Mouse (Mus musculus) brain, adult 2 months (tissue): Measurements from ENCODE around the gene Pheta1.

Experiments used
- DNase-seq: peaks from one replicate; pipeline ENCODE4 v3.0.0; 2011; ENCODE audit warnings: low read depth, low spot score

The Pheta1 gene

DNA sequence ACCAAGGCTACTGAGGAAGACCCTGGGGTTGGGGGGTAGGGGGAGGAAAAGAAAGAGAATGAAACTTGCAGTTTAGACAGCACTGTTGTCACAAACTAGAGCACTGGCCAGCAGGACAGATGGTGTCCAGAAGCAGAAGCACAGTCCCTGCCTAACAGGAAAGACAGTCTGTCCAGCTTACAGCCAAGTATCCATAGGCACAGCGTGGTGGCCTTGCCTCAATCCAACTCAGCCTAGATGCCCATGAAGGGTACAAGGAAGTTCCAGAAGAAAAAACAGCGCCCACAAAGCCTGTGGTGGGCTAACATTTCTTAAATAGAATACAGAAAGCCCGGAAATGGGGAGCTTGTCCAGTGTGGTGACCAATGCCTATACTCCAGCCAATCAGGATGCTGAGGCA lies 23.2 kb upstream of the Pheta1 start:
- DNase-seq = peak; percentile 86

DNA sequence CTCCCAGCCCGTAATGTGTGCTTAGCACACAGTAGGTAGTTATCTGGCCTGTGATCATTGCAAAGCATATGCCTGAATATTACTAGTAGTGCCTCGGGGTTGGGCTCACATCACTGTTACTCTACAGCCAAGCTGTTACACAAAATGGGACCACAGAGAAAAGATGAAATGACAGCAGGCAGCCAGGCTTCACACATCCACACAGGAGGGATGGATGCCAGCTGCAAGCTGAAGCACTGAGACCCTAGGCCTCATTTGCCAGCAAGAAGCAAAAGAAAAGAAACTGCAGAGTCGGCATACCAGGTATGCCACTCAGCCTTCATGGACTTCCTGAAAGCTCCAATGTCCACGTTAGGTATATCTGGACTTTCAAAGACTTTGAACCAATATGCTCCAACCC lies 20.9 kb upstream of the Pheta1 start:
- no peak for DNase-seq

DNA sequence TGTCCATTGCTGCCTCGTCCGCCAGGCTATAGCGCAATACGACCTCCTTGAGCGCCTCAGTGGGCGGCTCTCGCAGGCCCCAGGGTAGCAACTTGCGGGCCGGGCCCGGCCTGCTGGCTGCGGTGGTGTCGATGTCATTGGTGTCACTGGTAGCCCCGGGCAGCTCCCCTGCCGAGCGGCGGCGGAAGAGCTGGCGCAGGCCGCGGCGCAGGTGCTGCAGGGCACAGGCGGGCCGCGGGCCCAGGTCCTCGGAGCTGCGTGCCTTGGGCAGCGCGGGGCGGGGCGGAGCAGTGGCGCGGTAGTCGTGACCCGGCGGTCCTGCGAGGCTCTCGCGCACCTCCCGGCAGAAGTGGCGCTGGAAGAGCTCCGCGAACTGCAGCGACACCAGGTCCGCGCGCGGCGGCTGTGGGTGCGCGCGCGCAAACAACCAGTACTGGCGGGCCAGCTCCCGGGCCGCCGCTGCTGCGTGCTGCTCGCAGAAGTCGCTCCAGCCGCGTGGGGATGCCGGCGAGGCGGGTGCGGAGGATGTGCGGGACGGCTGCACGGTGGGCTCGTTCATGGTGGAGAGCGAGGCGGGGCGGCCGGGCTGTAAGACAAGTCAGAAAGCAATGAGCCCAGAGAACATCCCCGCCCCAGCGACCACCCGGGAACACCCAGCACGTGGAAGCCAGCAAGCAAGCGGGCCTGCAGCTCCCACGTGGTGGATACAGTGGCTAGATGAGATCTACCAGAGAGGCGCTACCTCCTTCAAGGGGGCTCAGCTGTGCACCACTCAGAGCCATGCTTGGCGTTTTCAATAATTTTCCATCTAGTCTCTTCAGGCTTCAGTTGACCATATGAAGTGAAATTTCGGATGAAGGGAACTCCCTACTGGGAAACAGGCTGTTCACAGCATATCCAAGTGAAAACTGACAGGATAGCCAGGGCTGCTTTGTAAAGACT lies 20.0 kb upstream of the Pheta1 start:
- peak; percentile 88 for DNase-seq

DNA sequence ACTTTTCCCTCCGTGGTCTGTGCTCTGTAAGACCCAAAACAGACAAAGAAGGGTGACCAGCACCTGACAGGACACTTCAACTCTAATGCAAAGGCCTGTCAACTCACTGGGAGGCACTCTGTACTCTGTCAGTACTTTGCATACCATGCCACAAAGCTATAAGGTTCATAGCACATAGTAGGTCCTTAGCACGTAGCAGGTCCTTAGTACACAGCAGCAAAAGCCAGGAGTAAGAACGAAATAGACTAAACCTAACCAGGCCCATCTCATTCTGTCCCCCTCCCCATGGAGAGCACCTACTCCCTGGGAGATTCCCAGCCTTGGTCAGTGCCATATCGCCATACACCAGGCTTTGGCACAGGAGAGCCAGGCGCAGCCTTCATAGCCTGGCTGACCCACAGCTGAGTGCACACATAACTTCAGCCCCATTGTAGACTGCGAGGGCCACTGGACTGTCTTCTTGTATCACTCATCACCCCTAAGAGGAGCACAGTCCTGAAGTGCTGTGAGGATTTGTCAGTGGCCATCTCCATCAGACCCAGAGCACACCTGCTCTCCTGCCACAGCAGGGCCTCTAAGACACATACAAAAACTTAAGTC lies 17.7 kb upstream of the Pheta1 start:
- no peak for DNase-seq

DNA sequence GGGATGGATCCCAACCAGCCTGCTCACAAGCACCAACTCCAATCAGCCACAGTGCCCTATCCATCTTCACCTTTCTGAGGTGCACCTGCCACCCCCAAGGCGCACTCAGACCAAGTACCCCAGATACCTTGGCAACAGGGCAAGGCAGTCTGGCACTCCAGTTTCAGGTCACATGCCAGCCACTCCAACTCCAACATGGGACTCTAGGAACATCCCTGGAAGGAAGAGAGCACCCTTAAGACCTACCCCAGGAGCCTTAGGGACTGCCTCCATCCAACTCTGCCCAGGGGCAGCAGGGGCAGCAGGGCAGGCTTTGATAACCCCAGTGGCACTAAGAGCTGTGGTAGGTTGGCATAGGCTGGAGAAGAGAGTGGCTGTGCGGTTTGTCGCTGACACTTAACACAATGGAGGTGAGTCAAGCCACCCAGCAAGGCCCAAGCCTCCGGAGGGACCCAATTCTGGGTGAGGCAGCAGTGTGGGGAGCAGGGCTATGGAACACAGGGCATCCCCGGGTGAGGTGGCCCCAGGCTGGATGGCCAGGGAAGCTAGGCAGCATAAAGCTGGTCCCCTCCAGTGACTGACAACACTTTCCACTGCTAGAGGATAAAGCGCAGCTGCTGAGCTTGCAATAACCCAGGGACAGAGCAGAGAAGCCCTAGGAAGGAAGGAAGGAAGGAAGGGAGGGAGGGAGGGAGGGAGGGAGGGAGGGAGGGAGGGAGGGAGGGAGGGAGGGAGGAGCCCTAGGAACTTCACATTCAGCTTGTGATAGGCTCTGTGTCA lies 16.2 kb upstream of the Pheta1 start:
- DNase-seq = no peak

DNA sequence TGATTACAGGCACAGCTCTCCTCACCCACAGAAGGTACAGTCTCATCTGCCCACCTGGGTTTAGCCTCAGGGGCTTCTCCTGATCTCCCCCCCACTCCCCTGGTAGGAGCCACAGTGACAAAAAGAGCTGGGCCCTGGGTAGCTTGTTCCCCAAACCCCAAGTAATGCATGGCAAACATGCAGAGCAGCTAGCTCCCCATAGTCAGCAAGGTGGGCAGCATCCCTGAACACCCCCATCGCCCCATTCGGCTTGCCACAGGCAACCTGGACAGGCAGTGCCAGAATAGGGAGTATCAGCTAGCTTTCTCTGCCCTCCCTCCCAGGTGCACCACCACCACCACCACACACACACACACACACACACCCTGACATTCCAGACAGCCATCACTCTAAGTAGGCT lies 15.6 kb upstream of the Pheta1 start:
- no peak for DNase-seq

DNA sequence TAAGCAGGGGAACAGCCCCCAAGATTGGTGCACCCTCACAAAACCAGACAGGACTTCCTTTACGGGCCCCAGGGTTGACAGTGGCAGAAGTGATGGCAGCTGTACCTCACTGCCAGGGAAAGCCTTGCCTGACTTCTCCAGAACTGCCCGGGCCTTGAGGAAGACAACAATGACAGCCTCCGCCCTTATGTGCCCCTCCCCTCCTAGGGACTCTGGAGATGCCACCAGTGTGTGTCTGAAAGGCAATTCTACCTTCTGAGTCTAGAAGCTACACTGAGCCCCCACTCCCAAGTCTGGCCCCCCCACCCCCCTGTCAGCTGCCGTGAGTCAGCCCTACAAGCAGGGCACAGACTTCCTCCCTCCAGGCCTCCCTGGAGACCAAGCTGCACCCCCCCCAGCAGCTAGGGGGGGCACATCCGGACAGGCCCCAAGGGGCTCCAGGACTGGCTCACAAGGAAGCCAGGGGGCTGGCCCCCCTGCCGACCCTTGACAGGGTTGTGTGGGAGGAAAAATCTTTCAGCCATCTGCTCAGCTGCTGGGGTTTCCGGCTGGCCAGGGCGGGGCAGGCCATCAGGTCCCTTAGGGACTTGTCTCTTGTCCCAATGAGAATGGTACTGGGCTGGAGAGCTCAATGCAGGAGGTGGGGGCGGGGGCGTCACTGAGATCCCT lies 15.1 kb upstream of the Pheta1 start:
- no peak for DNase-seq

DNA sequence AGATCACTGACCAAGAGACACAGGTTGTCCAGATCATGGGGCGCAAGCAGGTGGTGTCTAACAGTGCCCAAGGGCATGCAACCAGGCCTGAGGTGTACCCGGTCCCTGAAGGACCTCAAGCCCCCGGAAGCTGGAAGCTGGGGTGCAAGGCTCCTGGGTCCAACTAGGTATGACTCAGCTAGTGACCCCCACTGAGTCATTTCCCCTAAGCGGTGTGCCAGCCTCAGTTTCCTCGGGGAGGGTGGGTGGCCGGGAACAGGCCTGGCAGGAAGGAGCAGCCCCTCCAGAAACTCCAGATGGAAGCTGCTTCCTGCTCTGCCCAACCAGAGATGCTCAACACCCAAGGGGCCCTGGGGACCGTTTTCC lies 14.6 kb upstream of the Pheta1 start:
- DNase-seq = no peak

DNA sequence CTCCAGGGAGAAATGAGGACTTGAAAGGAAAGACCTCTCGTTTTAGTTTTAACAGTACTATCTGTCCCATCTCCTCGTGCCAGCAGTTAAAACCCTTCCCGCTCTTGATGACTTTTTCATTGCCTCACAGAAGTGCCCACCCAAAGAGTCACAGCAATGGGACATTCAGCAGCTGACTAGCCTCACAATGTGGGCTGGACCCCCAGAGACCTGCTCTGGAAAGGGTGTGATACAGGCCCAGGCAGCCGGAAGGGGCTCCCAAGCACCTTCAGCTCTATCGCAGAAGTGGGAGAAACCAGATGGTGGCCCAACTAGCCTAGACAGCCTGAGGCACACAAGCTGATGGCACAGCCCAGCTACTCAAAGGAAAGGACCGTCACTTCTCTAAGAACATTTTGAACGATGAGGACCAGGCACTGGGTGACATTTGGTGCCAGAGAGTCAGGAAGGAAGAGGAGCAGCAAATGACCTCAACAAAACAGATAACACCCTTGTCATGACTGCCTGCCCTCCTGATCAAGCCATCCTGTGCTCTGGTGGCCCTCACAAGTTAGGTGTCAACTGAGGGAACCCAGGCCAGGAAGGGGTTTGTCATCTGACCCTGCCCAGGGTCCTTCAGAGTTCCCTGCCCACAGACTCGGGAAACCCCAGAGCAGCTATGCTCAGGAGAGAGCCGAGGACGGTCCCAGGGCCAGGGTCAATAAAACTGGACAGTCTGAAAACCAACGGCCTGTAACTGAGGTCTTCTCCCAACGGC lies 13.6 kb upstream of the Pheta1 start:
- no peak for DNase-seq

DNA sequence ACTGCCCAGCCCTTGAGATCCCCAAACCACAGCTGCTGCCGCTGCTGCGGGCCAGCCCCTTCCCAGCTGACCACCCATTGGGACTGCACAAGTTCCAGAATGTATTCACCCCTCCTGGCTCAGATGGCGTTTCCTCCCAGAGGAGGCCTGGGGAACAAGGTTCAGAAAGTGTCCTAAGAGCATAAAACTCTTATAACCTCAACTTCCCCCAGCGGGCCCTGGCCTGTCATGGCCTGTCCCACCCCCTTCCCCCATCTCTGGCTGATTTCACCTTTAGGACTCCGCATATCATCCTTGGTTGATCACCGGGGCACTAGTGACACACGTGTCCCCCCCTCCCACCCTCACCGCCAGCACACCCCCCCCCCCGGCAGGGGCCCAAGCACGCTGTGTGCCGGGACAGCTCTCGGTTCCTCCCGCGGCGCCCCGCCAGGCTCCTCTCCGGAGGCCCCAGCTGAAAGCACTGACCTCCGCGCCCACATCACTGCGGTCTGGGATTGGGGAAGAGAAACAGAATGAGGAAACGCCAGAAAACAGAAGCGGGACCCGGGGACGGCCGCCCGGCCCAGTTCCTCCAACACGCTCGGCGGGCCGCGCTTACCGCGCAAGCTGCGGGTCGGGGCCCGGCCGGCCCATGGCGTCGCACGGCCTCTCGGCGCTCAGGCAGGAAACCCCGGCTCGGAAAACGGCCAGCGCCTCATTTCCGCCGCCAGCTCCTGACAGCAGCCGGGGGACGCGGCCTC lies 12.7 kb upstream of the Pheta1 start:
- peak; percentile 63 for DNase-seq

DNA sequence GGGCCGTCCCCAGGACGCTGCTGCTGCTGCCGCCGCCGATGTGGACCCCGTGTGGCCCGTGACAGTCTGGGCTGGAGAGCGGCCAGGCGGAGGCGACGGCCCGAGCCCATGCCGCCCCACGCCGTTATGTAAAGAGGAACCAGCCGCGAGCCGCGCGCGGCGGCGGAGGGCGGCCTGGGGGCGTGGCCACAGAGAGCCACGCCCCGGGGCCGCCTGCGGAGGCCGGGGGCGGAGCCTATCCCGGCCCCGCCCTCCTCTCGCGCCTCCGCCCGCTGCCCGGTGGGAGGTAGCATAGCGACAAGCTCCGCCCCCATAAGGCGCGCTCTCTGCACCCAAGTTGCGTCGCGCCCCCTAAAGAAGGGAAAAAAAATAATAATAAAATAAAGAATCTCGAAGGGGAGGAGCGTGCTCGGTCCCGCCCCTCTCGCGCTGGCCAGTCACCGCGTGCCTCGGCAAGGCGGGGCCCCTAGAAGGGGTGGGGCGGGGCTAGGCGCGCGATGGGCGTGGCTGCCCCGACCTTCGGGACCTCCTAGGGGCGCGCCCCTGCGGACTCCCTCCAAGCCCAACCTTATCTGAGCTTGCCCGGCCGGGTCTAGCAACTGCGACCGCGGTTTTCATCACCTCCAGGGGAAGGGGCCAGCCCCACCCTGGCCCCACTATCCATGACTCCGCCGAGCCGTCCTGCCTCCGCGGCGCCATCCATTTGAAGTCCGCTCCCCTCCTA lies 11.9 kb upstream of the Pheta1 start:
- peak; percentile 87 for DNase-seq

DNA sequence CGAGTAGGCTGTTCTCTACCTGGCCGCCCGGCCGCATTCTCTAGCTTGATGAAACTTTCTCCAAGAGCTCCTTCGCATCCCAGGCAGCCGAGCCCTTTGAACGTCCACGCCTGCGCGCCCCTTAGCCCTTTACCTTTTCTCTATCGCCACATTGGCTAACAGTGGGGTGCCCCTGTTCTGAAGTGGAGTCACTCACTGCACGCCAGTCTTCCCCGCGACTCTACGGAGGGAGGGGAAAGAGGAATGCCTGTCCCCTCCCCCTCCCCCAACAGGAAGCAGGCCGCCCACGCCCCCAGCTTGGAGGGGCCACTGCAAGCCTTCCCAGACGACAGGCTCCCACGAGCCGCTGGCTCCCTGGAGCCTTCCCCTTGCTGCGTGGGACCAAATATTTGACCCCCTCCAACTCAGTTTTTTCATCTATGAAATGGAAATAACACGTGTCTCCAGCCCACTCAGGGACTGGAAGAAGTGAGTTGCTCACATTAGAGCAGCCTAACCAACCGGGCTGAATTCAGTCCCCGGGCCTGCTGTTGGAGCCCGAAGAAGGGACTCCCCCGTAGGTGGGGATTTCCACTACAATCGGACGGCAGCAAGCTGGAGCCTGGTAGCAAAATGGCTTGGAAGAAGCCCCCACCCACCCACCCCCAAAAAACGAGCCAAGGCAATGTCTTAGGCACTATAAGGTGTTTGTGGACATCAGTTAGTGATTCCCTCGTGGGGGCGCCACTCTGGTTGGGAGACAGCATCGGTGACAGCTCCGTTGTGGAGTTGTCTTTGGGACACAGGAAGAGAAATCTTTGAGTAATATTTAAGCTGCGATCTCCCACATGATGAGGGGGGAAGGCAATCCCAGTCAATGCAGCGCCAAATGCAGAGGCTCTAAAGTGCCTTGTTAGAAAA lies 11.1 kb upstream of the Pheta1 start, which contains the start of gene Sh2b3:
Gene Sh2b3, minus strand, starts transcription at position 206 of the 900 bp plus-strand sequence.
- DNase-seq = peak; percentile 57

DNA sequence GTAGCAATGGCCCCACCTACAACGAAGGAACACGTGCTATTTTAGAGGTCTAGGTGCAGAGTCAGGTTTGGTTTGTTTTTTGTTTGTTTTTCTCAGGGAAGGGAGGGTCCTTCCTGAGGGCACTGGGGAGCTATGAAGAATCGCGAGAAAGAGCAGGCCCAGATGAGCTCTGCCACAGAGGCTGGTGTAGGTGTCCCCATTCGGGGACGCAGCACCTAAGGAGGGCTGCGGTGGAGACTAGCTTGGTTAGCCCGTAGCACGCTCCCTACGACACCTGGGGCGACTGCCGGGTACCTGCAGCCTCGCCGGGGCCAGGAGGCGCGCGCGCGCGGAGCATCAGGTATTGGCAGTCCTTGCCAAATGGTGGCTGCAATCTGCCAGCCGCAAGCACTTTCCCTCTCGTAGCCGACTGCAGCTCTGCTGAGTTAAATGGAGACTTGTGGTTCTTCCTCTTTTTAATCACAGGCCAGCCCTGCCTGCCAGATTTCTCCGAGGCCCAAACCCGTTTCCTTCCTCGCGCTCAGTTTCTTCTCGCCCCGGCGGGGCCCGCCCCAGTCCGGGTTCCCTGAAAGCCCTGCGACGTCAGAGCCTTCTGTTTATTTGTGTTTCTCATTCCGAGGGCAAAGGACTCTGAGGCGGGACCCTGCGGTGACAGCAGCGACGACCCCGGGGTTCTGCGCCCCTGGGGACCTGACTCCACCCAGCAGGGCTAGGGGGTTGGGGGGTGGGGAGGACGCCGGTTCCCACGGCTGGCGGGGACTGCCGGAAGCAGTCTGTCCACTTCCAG lies 10.2 kb upstream of the Pheta1 start:
- DNase-seq = peak; percentile 76

DNA sequence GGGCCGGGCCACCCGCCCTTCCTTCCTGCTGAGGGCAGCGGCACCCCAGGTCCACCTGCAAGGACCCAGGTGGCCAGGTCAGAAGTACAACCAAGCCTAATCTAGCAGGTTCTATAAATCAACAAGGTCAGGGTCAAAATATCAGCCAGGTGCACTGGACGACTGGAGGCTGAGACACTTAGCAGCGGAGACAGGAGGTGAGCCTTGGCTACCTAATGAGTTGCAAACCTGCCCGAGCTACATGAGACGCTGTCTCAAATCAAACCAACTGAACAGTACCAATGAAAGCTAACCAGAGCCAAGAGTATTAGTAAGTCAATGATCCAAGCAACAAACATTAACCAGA lies 9.7 kb upstream of the Pheta1 start:
- no peak for DNase-seq

DNA sequence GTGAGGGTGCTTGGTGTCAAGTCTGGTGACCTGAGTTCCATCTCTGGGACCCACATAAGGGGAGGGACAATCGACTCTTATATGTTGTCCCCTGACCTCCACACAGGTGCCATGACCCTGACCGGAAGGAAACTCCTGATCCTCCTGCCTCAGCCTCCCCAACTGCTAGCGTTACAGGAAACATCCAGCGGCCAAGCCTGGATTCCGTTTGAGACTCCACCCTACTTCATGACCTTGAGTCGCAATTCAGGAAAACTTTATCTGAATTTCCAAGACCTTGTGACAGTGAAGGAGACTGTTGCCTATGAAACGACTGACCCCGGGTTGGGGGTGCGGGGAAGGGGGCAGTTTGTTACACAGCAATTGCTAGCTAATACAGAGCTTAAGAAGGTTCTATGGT lies 7.3 kb upstream of the Pheta1 start:
- no peak for DNase-seq

DNA sequence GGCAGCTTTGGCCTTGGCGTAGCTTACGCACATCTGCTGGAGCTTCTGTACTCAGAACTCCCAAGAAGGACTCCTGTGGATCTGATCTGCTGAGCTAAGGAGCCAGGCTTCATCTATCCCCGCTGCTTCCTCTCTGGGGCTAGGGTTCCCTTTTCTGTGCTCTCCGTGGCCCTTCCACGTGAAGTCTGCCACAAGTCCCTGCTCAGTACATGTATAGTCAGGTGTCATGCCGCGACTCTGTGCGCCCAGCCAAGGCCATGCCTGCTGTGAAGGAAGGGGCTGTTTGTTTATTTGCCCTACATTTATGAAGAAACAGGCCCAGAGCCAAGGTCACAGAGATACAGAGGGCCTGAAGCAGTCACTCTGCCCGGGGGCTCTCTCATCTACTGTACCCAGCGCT lies 6.8 kb upstream of the Pheta1 start:
- DNase-seq = no peak

DNA sequence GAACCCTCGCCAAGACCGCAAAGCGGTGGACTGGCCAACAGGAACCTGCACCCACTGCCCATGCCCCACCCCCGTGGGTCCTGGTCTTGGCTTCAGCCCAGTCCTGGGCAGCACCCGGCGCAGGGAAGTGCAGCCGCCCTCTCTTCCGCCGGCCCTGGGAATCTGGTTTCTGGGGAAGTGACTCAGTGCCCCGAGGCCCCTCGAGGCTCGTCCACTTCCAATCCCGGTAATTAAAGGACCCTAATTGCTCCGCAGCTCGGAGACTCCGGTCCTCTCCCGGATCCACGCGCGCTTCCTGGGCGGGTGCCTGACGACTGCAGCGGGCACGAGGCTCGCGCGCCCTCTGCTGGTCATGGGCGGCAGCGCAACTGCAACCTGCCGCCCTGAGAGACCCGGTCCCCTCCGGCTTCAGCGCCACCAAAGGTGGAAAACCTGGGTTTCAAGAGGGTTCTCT lies 6.1 kb upstream of the Pheta1 start:
- DNase-seq = peak; percentile 79
